Mouse (Mus musculus): Measurements from ENCODE around the gene Fam76a. TPM values are rescaled to one million over a fixed set of nuclear protein-coding genes. Genes with fewer than 3 reads are reported as not detected.
"Not testable (repeated sequence)": the region's sequence is repeated elsewhere in the genome, so short reads cannot be mapped to it uniquely, and the experiment has no call there.

The Fam76a gene
- polyA plus RNA-seq, 1 experiment from 2014 or later: 43.3 TPM

DNA sequence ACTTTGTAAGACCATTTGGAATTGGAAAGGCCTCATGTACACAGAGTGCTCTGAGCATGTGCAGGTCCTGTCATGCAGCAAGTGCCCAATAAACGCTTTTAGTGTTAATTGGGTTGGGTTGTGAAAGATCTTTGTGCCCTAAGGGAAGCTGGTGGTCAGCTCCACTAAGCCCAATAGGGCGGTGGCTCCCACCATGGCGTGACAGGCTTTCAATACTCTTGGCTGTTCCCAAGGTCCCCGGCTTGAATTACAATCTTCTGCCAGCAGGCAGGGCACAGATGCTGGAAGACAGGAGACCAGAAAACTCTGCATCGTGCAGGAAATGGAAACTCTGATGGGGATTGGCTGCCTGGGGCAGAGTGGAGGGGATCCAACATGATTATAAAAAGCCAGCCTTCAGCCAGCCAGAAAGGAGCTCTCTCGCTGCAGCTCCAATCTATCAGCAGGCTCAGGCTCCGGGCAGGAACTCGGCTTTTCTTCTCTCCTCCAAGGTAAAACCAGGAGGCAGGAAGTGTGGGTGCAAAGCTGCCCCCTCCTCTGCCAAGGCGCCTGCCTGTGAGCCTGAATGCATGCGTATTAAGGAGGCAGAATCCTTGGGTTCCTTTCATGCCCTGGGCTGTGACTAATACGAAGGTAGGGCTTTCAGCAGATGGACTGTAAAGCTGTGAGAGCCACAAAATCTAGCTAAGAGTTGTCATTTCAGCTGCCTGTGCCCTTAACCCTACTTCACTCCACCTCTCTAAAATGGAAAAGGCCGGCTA is 16.0 kb upstream of the Fam76a start:
- H3K27me3 ChIP-seq (ENCODE audit: control insufficient read depth, insufficient read depth, low read length): no peaks in the 10 kb centered on the region
- no peaks in the 10 kb centered on the region for H3K36me3 ChIP-seq (ENCODE audit: control insufficient read depth, insufficient read depth, low read length)
- H3K9me3 ChIP-seq (ENCODE audit: control insufficient read depth, low read length): no peaks in the 10 kb centered on the region
- peak; percentile 11; the same call in 1 of the 2 replicates for ATAC-seq (ENCODE audit: low FRiP score, low TSS enrichment)
- WGBS: 41% methylated on average over 12 of the region's 12 CpGs
- H3K9ac ChIP-seq (ENCODE audit: low read depth, low read length): peak overlapping the region; percentile 42; the same call in 1 of the 2 replicates
- H3K4me2 ChIP-seq (replicated peaks; ENCODE audit: low read depth, low read length): no peak overlapping the region
- 0 out of 2 replicates have a peak, but pooled peaks cover 8% of the 10 kb centered on the region for H3K4me1 ChIP-seq (ENCODE audit: control insufficient read depth, insufficient read depth, low read length)
- peak overlapping the region; percentile 51; the same call in 1 of the 2 replicates for H3K27ac ChIP-seq (ENCODE audit: low read depth, low read length)
- H3K4me3 ChIP-seq (ENCODE audit: low read length): no peak overlapping the region

DNA sequence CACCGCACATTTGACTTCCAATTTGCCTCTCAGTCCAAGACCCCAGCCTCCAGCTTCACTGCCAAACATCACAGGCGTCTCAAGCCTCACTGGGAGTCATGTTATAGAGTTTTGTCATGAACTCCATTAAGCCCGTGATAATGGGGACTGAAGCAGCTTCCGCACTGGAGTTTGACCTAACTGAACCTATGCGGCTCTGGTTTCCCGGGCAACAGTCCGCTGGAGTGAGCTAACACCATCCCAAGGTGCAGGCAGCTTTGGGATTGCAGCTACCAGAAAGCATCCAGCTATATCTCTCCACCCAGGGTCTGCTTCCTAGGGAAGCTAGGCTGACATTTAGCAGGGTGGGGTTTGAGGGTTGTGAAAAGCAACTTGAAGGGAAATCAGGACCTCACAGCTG is 12.3 kb upstream of the Fam76a start:
- no peak overlapping the region for H3K4me3 ChIP-seq (ENCODE audit: low read length)
- H3K27ac ChIP-seq (ENCODE audit: low read depth, low read length): no peak overlapping the region
- 22% methylated on average over 7 of the region's 7 CpGs for WGBS
- H3K4me1 ChIP-seq (ENCODE audit: control insufficient read depth, insufficient read depth, low read length): 0 out of 2 replicates have a peak, but pooled peaks cover 5% of the 10 kb centered on the region
- H3K9me3 ChIP-seq (ENCODE audit: control insufficient read depth, low read length): no peaks in the 10 kb centered on the region
- H3K27me3 ChIP-seq (ENCODE audit: control insufficient read depth, insufficient read depth, low read length): no peaks in the 10 kb centered on the region
- H3K4me2 ChIP-seq (replicated peaks; ENCODE audit: low read depth, low read length): no peak overlapping the region
- ATAC-seq (ENCODE audit: low FRiP score, low TSS enrichment): no peak
- H3K36me3 ChIP-seq (ENCODE audit: control insufficient read depth, insufficient read depth, low read length): no peaks in the 10 kb centered on the region
- H3K9ac ChIP-seq (ENCODE audit: low read depth, low read length): no peak overlapping the region

- Histone ChIP-seq H3K27ac (ENCODE audit: low read depth, low read length) (no peak overlapping the region), H3K4me2 (replicated peaks; ENCODE audit: low read depth, low read length) (no peak overlapping the region), H3K36me3 (ENCODE audit: control insufficient read depth, insufficient read depth, low read length) (no peaks in the 10 kb centered on the region), H3K9me3 (ENCODE audit: control insufficient read depth, low read length) (no peaks in the 10 kb centered on the region), H3K4me3 (ENCODE audit: low read length) (no peak overlapping the region), H3K9ac (ENCODE audit: low read depth, low read length) (no peak overlapping the region), H3K4me1 (ENCODE audit: control insufficient read depth, insufficient read depth, low read length) (no peaks in the 10 kb centered on the region), H3K27me3 (ENCODE audit: control insufficient read depth, insufficient read depth, low read length) (no peaks in the 10 kb centered on the region)
- 81% methylated on average over 4 of the region's 4 CpGs for WGBS
- no peak for ATAC-seq (ENCODE audit: low FRiP score, low TSS enrichment)
Observed at GRCm38 (mm10) chr4:132932752-132933404, 10.5 kb upstream of the Fam76a start.

DNA sequence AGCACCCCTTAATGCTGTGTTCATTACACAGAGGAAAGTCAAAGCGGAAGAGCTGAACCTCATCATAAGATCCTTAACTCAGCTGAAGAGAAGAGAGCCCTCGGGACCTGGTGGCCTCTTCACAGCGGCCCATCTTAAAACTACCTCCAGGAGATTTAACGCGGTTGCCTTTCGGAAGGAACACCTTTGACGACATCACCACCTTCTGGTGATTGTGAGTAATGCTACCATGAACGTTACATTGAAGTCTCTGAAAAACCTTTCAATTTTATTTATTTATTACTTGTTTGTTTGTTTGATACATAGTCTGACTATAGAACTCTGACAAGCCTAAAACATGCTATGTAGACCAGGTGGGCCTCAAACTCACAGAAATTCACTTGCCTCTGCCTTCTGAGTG is 8.4 kb upstream of the Fam76a start:
- H3K4me3 ChIP-seq (ENCODE audit: low read length): no peak overlapping the region

DNA sequence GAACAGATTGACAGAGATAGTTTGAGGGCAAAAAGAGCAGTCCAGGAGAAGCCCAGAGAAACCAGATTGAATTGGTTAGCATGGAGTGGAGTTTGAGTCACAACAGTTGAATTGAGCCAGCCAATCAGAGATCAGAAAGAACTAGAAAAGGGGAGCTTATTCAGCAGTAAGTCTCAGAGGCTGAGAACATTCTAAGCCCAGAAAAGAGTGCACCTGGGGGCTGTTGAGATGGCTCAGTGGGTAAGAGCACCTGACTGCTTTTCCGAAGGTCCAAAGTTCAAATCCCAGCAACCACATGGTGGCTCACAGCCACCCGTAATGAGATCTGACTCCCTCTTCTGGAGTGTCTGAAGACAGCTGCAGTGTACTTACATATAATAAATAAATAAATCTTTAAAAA is 4.2 kb upstream of the Fam76a start:
- not testable (repeated sequence) for ATAC-seq (ENCODE audit: low FRiP score, low TSS enrichment)

More for the DNA sequence above, 8.4 kb upstream of the Fam76a start:
- 10% methylated on average over 8 of the region's 8 CpGs for WGBS
- Histone ChIP-seq H3K27ac (ENCODE audit: low read depth, low read length) (no peak overlapping the region), H3K4me1 (ENCODE audit: control insufficient read depth, insufficient read depth, low read length) (no peaks in the 10 kb centered on the region), H3K4me2 (replicated peaks; ENCODE audit: low read depth, low read length) (no peak overlapping the region), H3K27me3 (ENCODE audit: control insufficient read depth, insufficient read depth, low read length) (no peaks in the 10 kb centered on the region), H3K9me3 (ENCODE audit: control insufficient read depth, low read length) (no peaks in the 10 kb centered on the region), H3K9ac (ENCODE audit: low read depth, low read length) (no peak overlapping the region), H3K36me3 (ENCODE audit: control insufficient read depth, insufficient read depth, low read length) (no peaks in the 10 kb centered on the region)
- ATAC-seq (ENCODE audit: low FRiP score, low TSS enrichment): no peak

DNA sequence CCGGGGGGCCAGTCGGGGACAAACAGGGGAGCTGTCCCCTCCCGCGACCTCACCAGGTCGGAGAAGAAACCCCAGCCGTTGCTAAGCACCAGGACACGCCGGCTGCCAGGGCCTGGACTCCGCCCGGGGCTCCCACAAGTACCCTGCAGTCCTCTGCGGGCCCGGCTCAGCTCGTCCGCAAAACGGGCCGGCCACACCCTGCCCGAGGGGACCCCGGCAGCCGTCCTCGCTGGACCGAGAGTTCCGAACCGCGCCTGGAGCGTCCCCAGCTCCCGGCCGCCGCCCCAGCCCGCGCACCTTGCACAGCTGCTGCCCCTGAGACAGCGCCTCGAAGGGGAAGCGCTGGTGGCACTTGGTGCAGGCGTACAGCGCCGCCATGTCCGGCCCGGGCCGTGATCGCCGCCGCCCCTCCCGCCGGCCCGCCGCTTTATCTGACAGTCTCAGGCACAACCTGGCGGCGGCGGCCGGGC is 262 bp downstream of the Fam76a start:
- no peaks in the 10 kb centered on the region for H3K27me3 ChIP-seq (ENCODE audit: control insufficient read depth, insufficient read depth, low read length)
- H3K9me3 ChIP-seq (ENCODE audit: control insufficient read depth, low read length): no peaks in the 10 kb centered on the region
- H3K27ac ChIP-seq (ENCODE audit: low read depth, low read length): peak overlapping the region; percentile 65; the same call in 1 of the 2 replicates
- WGBS: 1% methylated on average over 34 of the region's 50 CpGs
- peaks cover 11% of the 10 kb centered on the region; the same call in 1 of the 2 replicates for H3K36me3 ChIP-seq (ENCODE audit: control insufficient read depth, insufficient read depth, low read length)
- H3K4me3 ChIP-seq (ENCODE audit: low read length): peak overlapping the region; percentile 97
- peak overlapping the region; percentile 73 for H3K4me2 ChIP-seq (replicated peaks; ENCODE audit: low read depth, low read length)
- ATAC-seq (ENCODE audit: low FRiP score, low TSS enrichment): peak; percentile 64
- peaks cover 14% of the 10 kb centered on the region for H3K4me1 ChIP-seq (ENCODE audit: control insufficient read depth, insufficient read depth, low read length)
- H3K9ac ChIP-seq (ENCODE audit: low read depth, low read length): peak overlapping the region; percentile 88

More for the DNA sequence above, 4.2 kb upstream of the Fam76a start:
- not testable (repeated sequence) for H3K4me3 ChIP-seq (ENCODE audit: low read length); H3K36me3 ChIP-seq (ENCODE audit: control insufficient read depth, insufficient read depth, low read length); H3K27me3 ChIP-seq (ENCODE audit: control insufficient read depth, insufficient read depth, low read length); H3K4me2 ChIP-seq (replicated peaks; ENCODE audit: low read depth, low read length); H3K4me1 ChIP-seq (ENCODE audit: control insufficient read depth, insufficient read depth, low read length); H3K9me3 ChIP-seq (ENCODE audit: control insufficient read depth, low read length); H3K27ac ChIP-seq (ENCODE audit: low read depth, low read length); H3K9ac ChIP-seq (ENCODE audit: low read depth, low read length)
- 67% methylated on average over 2 of the region's 2 CpGs for whole genome bisulfite sequencing

GRCm38 (mm10) chr4:132921488-132921887 is 870 bp downstream of the Fam76a start:
- no peaks in the 10 kb centered on the region for H3K27me3 ChIP-seq (ENCODE audit: control insufficient read depth, insufficient read depth, low read length)
- no peak for ATAC-seq (ENCODE audit: low FRiP score, low TSS enrichment)
- peak overlapping the region; percentile 97 for H3K4me3 ChIP-seq (ENCODE audit: low read length)
- no peak overlapping the region for H3K27ac ChIP-seq (ENCODE audit: low read depth, low read length)
- no peaks in the 10 kb centered on the region for H3K9me3 ChIP-seq (ENCODE audit: control insufficient read depth, low read length)
- peaks cover 14% of the 10 kb centered on the region for H3K4me1 ChIP-seq (ENCODE audit: control insufficient read depth, insufficient read depth, low read length)
- H3K36me3 ChIP-seq (ENCODE audit: control insufficient read depth, insufficient read depth, low read length): peaks cover 14% of the 10 kb centered on the region; the same call in 1 of the 2 replicates
- WGBS: 41% methylated on average over 12 of the region's 12 CpGs
- peak overlapping the region; percentile 73 for H3K4me2 ChIP-seq (replicated peaks; ENCODE audit: low read depth, low read length)
- peak overlapping the region; percentile 88 for H3K9ac ChIP-seq (ENCODE audit: low read depth, low read length)

DNA sequence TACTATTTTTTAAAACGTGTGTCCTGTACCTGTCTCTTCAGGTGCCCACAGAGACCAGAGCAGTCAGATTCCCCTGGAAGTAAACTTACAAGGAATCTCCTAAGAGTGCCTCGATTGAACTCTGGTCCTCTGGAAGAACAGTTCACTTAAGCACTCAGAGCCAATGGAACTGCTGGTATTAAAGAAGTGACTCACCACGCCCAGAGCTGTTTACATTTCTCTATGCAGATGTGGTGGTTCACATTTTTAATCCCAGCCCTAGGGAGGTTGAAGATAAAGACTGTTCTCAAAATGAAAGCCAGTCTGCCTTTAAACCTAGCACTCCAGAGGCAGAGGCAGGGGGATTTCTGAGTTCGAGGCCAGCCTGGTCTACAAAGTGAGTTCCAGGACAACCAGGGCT is 2.2 kb downstream of the Fam76a start:
- H3K36me3 ChIP-seq (ENCODE audit: control insufficient read depth, insufficient read depth, low read length): peaks cover 14% of the 10 kb centered on the region
- H3K4me2 ChIP-seq (replicated peaks; ENCODE audit: low read depth, low read length): no peak overlapping the region
- ATAC-seq (ENCODE audit: low FRiP score, low TSS enrichment): no peak
- no peak overlapping the region for H3K4me3 ChIP-seq (ENCODE audit: low read length)
- H3K9ac ChIP-seq (ENCODE audit: low read depth, low read length): no peak overlapping the region
- H3K27ac ChIP-seq (ENCODE audit: low read depth, low read length): no peak overlapping the region
- no peaks in the 10 kb centered on the region for H3K27me3 ChIP-seq (ENCODE audit: control insufficient read depth, insufficient read depth, low read length)
- H3K4me1 ChIP-seq (ENCODE audit: control insufficient read depth, insufficient read depth, low read length): peaks cover 14% of the 10 kb centered on the region
- no peaks in the 10 kb centered on the region for H3K9me3 ChIP-seq (ENCODE audit: control insufficient read depth, low read length)
- 93% methylated on average over 4 of the region's 4 CpGs for WGBS

- H3K27ac ChIP-seq (ENCODE audit: low read depth, low read length); ATAC-seq (ENCODE audit: low FRiP score, low TSS enrichment); H3K4me3 ChIP-seq (ENCODE audit: low read length); H3K4me2 ChIP-seq (replicated peaks; ENCODE audit: low read depth, low read length); H3K9ac ChIP-seq (ENCODE audit: low read depth, low read length); H3K27me3 ChIP-seq (ENCODE audit: control insufficient read depth, insufficient read depth, low read length); H3K9me3 ChIP-seq (ENCODE audit: control insufficient read depth, low read length): not testable (repeated sequence)
- peaks cover 24% of the 10 kb centered on the region for H3K36me3 ChIP-seq (ENCODE audit: control insufficient read depth, insufficient read depth, low read length)
- H3K4me1 ChIP-seq (ENCODE audit: control insufficient read depth, insufficient read depth, low read length): peaks cover 14% of the 10 kb centered on the region
- WGBS: 78% methylated on average over 6 of the region's 6 CpGs
Observed at GRCm38 (mm10) chr4:132918493-132918892, 3.9 kb downstream of the Fam76a start.

All from kidney, embryonic 14.5 days (tissue).